Mouse (Mus musculus): ENCODE data around the gene Igflr1. TPM values are rescaled to one million over a fixed set of nuclear protein-coding genes. Genes with fewer than 3 reads are reported as not detected.

Gene Igflr1
- polyA plus RNA-seq, 1 experiment, result 2.1 TPM

- no peak overlapping the region for H3K4me3 ChIP-seq (ENCODE audit: insufficient read depth, low read length)
- no peak for TF ChIP-seq CTCF (IDR thresholded peaks at IDR 0.05; ENCODE audit: low read depth, low read length)
- TF ChIP-seq POLR2A (IDR thresholded peaks at IDR 0.05; ENCODE audit: borderline replicate concordance, low read depth, low read length), result no peak
- peaks cover 4% of the 10 kb centered on the region; the same call in 1 of the 2 replicates for H3K4me1 ChIP-seq (ENCODE audit: control insufficient read depth, insufficient read depth, low read length)
- no peak overlapping the region for H3K27ac ChIP-seq (ENCODE audit: insufficient read depth, low read depth, low read length)
Observed at GRCm38 (mm10) chr7:30532931-30533330, 32.3 kb upstream of the Igflr1 start.

- peaks cover 4% of the 10 kb centered on the region; the same call in 1 of the 2 replicates for H3K4me1 ChIP-seq (ENCODE audit: control insufficient read depth, insufficient read depth, low read length)
- H3K27ac ChIP-seq (ENCODE audit: insufficient read depth, low read depth, low read length), result no peak overlapping the region
- TF ChIP-seq POLR2A (IDR thresholded peaks at IDR 0.05; ENCODE audit: borderline replicate concordance, low read depth, low read length) (no peak), CTCF (IDR thresholded peaks at IDR 0.05; ENCODE audit: low read depth, low read length) (no peak)
- peak overlapping the region; percentile 85 for H3K4me3 ChIP-seq (ENCODE audit: insufficient read depth, low read length)
Observed at GRCm38 (mm10) chr7:30533941-30534632, 31.1 kb upstream of the Igflr1 start.

- H3K27ac ChIP-seq (ENCODE audit: insufficient read depth, low read depth, low read length), result no peak within 1 kb of the TSS
Observed at GRCm38 (mm10) chr7:30534633-30535577, 30.3 kb upstream of the Igflr1 start, which contains the start of gene Arhgap33. Gene Arhgap33 (minus strand): TSS chr7:30535060.

DNA sequence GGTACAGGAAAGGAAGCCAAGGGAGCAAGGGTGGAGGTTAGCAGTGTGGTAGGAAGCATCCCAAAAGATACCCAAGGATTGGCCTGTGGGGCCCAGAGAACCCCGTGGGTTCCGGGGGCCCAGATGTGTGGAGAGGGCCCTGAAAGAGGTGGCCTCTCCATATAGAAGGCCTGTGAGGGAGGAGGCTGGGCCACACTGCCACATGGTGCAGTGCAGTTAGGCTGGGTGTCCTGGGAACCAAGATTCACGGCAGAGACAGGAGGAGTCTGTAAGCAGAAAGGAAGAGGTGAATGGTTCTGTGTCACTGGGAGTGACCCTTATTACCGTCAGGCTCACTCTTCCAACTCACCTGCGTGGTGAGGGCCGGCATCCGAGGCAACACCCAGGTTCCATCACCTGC, 24.7 kb upstream of the Igflr1 start:
- TF ChIP-seq CTCF (IDR thresholded peaks at IDR 0.05; ENCODE audit: low read depth, low read length) (no peak), POLR2A (IDR thresholded peaks at IDR 0.05; ENCODE audit: borderline replicate concordance, low read depth, low read length) (no peak)
- no peak overlapping the region for H3K27ac ChIP-seq (ENCODE audit: insufficient read depth, low read depth, low read length)

More at GRCm38 (mm10) chr7:30534633-30535577, 30.3 kb upstream of the Igflr1 start, which contains the start of gene Arhgap33:
- Histone ChIP-seq H3K4me1 (ENCODE audit: control insufficient read depth, insufficient read depth, low read length) (peaks cover 4% of the 10 kb centered on the region; the same call in 1 of the 2 replicates), H3K4me3 (ENCODE audit: insufficient read depth, low read length) (peak within 1 kb of the TSS; percentile 85)
- no peak for TF ChIP-seq POLR2A (IDR thresholded peaks at IDR 0.05; ENCODE audit: borderline replicate concordance, low read depth, low read length)
- no peak for TF ChIP-seq CTCF (IDR thresholded peaks at IDR 0.05; ENCODE audit: low read depth, low read length)

DNA sequence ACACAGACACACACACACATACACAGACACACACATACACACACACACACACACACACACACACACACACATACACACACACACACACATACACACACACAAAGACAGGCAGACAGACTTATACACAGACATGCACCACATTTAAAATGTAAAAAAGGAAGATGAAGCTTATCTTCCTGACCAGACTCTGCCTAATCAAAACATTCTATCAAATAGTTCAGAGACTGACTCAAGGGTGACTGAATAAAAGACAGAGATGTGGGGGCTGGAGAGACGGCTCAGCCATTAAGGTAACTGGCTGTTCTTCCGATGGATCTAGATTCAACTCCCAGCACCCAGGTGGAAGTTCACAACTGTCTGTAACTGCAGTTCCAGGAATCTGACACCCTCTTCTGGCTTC, 20.9 kb upstream of the Igflr1 start:
- no peak overlapping the region for H3K27ac ChIP-seq (ENCODE audit: insufficient read depth, low read depth, low read length)
- H3K4me3 ChIP-seq (ENCODE audit: insufficient read depth, low read length), result no peak overlapping the region
- no peak for TF ChIP-seq POLR2A (IDR thresholded peaks at IDR 0.05; ENCODE audit: borderline replicate concordance, low read depth, low read length)
- no peak for TF ChIP-seq CTCF (IDR thresholded peaks at IDR 0.05; ENCODE audit: low read depth, low read length)
- no peaks in the 10 kb centered on the region for H3K4me1 ChIP-seq (ENCODE audit: control insufficient read depth, insufficient read depth, low read length)

More for the DNA sequence above, 24.7 kb upstream of the Igflr1 start:
- peaks cover 2% of the 10 kb centered on the region; the same call in 1 of the 2 replicates for H3K4me1 ChIP-seq (ENCODE audit: control insufficient read depth, insufficient read depth, low read length)
- no peak overlapping the region for H3K4me3 ChIP-seq (ENCODE audit: insufficient read depth, low read length)

GRCm38 (mm10) chr7:30549880-30550279, 15.3 kb upstream of the Igflr1 start:
- Histone ChIP-seq H3K27ac (ENCODE audit: insufficient read depth, low read depth, low read length) (no peak overlapping the region), H3K4me3 (ENCODE audit: insufficient read depth, low read length) (no peak overlapping the region), H3K4me1 (ENCODE audit: control insufficient read depth, insufficient read depth, low read length) (peaks cover 5% of the 10 kb centered on the region)
- TF ChIP-seq CTCF (IDR thresholded peaks at IDR 0.05; ENCODE audit: low read depth, low read length) (no peak), POLR2A (IDR thresholded peaks at IDR 0.05; ENCODE audit: borderline replicate concordance, low read depth, low read length) (no peak)

GRCm38 (mm10) chr7:30550603-30551002, 14.6 kb upstream of the Igflr1 start:
- Histone ChIP-seq H3K27ac (ENCODE audit: insufficient read depth, low read depth, low read length) (no peak overlapping the region), H3K4me1 (ENCODE audit: control insufficient read depth, insufficient read depth, low read length) (peaks cover 5% of the 10 kb centered on the region), H3K4me3 (ENCODE audit: insufficient read depth, low read length) (no peak overlapping the region)
- TF ChIP-seq POLR2A (IDR thresholded peaks at IDR 0.05; ENCODE audit: borderline replicate concordance, low read depth, low read length) (no peak), CTCF (IDR thresholded peaks at IDR 0.05; ENCODE audit: low read depth, low read length) (no peak)

GRCm38 (mm10) chr7:30551445-30552101, 13.7 kb upstream of the Igflr1 start:
- peak overlapping the region; percentile 89 for H3K4me3 ChIP-seq (ENCODE audit: insufficient read depth, low read length)
- peaks cover 5% of the 10 kb centered on the region for H3K4me1 ChIP-seq (ENCODE audit: control insufficient read depth, insufficient read depth, low read length)
- H3K27ac ChIP-seq (ENCODE audit: insufficient read depth, low read depth, low read length), result peak overlapping the region; percentile 83
- TF ChIP-seq POLR2A (IDR thresholded peaks at IDR 0.05; ENCODE audit: borderline replicate concordance, low read depth, low read length), result no peak
- 0 out of 2 replicates have a peak, but pooled peaks have one; percentile 10 for TF ChIP-seq CTCF (IDR thresholded peaks at IDR 0.05; ENCODE audit: low read depth, low read length)

Data from bone marrow macrophage, adult 2 months (primary cell).